Mouse (Mus musculus): ENCODE data around the gene Gm15097. TPM values are rescaled to one million over a fixed set of nuclear protein-coding genes. Genes with fewer than 3 reads are reported as not detected.
"Not testable (repeated sequence)": the region's sequence is repeated elsewhere in the genome, so short reads cannot be mapped to it uniquely, and the experiment has no call there.

Gm15097 gene
- not detected in 2 replicates for polyA plus RNA-seq (2016; fragmentation: Nextera tagmentation; extraction: Ambion mirVana)

DNA sequence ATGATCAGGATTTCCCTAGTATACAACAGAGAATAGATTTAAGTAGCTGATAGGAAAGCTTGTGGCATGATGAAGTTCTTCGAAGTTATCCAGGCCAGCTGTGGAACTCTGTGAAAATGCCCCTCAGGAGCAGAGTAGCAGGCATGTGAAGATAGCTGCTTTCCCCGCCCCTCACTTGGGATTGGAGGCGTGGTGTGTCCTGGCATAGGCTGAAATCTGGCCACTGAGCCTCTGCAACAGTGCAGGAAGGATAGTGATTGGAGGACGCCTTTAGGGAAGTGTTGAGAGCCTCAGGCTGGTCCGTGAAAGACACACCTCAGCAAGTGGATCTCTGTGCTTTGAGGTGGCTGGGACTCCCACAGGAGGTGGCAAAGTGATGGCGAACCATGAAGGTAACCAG, at the start of gene Gm15097:
Gm15097 (plus strand) TSS at position 301 of the 400 bp plus-strand sequence.
- not testable (repeated sequence) for ATAC-seq (ENCODE audit: insufficient number of reproducible peaks, low FRiP score)

DNA sequence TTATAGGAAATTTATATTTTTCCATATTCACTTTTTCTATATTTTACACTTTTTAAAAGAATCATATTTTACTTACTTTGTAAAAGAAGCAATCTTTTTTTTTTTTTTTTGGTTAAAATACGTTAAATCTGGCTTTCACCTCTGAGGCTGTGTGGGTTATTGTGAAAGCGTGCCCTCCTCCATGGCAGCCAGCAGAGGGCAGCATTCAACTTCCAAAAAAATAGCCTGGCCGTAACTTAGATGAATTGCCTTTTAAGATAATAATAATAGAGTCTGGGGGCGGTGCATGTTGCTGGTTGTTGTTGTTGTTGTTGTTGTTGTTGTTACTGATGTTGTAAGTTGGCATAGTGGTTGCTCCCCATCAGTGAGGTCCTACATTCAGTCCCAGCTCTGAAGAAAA, 21.4 kb upstream of the Gm15097 start:
- H3K4me1 ChIP-seq (replicated peaks); H3K27ac ChIP-seq (ENCODE audit: poor library complexity, severe bottlenecking); H3K36me3 ChIP-seq; H3K4me2 ChIP-seq; H3K9ac ChIP-seq; H3K27me3 ChIP-seq (replicated peaks); H3K9me3 ChIP-seq (replicated peaks); H3K4me3 ChIP-seq; ATAC-seq (ENCODE audit: insufficient number of reproducible peaks, low FRiP score): not testable (repeated sequence)
- 36% methylated on average over 4 of the region's 4 CpGs for WGBS

More for the DNA sequence above, at the start of gene Gm15097:
- no CpG with 5 or more reads among the region's 6 CpGs for WGBS
- not testable (repeated sequence) for H3K9ac ChIP-seq; H3K27me3 ChIP-seq (replicated peaks); H3K27ac ChIP-seq (ENCODE audit: poor library complexity, severe bottlenecking); H3K4me1 ChIP-seq (replicated peaks); H3K9me3 ChIP-seq (replicated peaks); H3K36me3 ChIP-seq; H3K4me2 ChIP-seq; H3K4me3 ChIP-seq

DNA sequence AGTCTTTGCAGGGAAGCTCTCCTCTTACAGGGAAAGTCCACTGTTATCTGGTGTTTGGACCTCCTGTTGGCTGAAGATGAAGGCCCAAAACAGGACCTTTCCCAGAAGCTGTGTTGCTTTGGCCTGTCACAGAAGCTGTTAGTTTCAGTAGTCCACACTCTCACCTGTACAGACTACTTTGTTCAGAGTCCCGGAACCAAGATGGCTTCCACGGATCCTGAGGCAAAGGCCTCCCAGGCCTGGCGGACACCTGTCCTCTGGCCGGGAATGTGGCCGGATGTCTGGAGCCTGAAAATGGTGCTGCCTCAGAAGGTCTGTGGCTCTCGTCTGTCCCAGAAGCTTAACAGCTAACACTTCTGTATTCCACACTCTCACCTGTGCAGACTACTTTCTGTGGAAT, 26.9 kb downstream of the Gm15097 start:
- H3K4me1 ChIP-seq (replicated peaks); H3K27me3 ChIP-seq (replicated peaks); H3K4me2 ChIP-seq; H3K36me3 ChIP-seq; H3K9ac ChIP-seq; H3K27ac ChIP-seq (ENCODE audit: poor library complexity, severe bottlenecking); ATAC-seq (ENCODE audit: insufficient number of reproducible peaks, low FRiP score); H3K4me3 ChIP-seq; H3K9me3 ChIP-seq (replicated peaks): not testable (repeated sequence)
- 85% methylated on average over 6 of the region's 6 CpGs for WGBS

Other genes starting within 250 kb of the Gm15097 start
- gene Gm10439, start 189.9 kb upstream of the Gm15097 start, polyA plus RNA-seq (2016; fragmentation: Nextera tagmentation; extraction: Ambion mirVana): not detected in 2 replicates
- gene Gm15091, start 157.2 kb downstream of the Gm15097 start, polyA plus RNA-seq (2016; fragmentation: Nextera tagmentation; extraction: Ambion mirVana): not detected in 2 replicates

All from heart, embryonic 12.5 days (tissue).